Mouse (Mus musculus): ENCODE data around the gene Rbmxl2.

The Rbmxl2 gene

DNA sequence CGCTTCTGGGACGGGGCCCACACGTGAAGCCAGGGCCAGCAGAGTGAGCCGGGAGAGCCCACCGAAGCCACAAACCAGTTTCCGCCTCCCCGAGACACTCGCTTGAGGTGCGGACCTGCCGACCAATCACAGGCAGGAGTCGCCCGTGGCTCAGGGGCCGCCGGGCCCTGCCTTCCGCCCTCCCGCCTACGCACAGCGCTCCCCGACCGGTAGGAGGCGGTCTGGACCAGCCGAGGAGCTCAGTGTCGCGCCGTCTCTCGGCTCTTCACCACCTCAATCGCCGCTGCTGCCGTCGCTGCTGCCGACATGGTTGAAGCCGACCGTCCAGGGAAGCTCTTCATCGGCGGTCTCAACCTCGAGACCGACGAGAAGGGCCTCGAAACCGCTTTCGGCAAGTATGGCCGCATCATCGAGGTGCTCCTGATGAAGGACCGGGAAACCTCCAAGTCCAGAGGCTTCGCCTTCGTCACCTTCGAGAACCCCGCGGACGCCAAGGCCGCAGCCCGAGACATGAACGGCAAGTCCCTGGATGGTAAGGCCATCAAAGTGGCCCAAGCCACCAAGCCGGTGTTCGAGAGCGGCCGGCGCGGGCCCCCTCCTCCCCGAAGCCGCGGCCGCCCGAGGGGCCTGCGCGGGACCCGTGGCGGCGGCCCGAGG, at the start of gene Rbmxl2:
Rbmxl2 (plus strand) TSS at position 242 of the 657 bp plus-strand sequence.
- DNase-seq (ENCODE audit: low read depth, low spot score): no peak

DNA sequence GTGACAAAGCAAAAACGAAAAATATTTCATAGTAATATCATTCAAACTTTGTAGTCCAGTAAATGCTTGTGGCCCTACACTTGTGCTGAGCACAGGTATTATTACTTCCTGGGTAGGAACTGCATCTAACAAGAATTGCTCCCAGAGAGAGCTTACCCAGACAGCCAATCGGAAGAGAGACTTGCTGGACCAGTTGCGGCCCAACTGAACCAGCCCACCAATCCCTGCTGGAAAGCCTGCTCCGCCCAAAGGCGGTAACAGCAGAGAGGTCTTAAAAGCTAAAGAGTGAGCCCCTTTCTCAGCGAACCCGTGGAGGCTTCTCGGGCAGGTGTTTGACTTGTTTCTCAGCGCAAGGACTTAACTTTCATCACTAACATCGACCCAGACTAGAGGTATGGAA, 42.6 kb upstream of the Rbmxl2 start, which contains the start of gene Nlrp14:
Nlrp14 (plus strand) TSS at position 301 of the 400 bp plus-strand sequence.
- no peak for DNase-seq (ENCODE audit: low read depth, low spot score)

DNA sequence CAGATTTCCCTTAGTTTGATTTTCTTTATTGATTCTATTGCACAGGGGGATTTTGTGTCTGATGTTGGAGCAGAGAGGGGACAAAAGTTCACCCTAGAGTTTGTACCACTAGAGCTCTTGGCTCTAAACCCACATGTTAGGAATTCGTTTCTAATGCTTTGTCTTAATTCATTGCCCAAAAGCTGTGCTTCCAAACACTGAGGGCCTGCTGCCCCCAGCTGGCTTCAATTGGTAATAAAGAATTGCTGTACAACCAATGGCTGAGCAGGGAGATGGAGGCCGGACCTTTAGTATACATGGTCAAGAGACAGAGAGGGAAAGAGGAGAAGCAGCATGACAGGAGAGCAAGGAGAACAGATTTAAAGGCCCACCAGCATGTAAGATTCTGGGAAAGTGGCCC, 28.8 kb upstream of the Rbmxl2 start:
- DNase-seq (ENCODE audit: low read depth, low spot score): no peak

DNA sequence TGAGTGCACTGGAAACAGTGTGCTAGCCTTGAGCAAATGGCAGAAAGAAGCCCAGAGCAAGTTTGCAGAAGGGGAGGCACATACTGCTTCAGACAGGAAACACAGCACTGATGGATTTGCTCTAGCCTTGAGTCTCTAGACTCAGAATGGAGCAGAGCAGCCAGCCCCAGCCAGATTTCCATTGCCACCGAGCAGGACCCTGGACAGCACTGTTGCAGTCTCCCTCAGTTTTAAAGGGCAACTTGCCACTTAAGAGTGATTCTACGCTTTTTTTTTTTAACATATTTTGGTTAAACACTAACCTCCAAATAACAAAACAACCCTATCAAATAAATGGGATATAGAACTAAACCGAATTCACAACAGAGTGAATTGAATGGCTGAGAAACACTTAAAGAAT, 7.4 kb upstream of the Rbmxl2 start:
- DNase-seq (ENCODE audit: low read depth, low spot score): no peak

DNA sequence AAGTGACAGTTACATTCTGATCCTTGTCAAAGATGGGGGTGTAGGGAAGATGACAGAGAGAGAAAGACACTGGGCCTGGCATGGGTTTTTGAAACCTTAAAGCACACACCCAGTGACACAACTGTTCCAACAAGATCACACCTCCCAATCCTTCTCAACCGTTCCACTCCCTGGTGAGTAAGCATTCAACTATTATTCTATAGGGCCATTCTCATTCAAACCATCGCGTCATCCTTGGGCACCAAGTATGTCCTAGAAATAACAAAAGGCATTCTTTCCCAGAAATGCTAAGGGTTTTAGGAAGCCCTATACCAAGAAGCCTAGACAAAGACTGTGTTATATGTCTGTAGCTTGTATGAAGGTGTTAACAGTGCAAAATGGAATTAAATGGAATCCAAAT, 1.4 kb upstream of the Rbmxl2 start:
- no peak for DNase-seq (ENCODE audit: low read depth, low spot score)

DNA sequence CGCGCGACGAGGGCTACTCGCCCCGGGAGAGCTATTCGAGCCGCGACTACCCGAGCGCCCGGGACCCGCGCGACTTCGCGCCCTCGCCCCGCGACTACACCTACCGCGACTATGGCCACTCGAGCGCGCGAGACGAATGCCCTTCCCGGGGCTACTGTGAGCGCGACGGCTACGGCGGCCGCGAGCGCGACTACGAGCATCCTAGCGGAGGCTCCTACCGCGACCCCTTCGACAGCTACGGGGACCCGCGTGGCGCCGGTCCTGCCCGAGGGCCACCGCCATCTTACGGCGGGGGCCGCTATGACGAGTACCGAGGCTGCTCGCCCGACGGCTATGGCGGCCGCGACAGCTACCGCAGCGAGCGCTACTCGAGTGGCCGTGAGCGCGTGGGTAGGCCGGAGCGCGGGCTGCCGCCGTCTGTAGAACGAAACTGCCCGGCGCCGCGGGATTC, 906 bp downstream of the Rbmxl2 start:
- DNase-seq (ENCODE audit: low read depth, low spot score): no peak

DNA sequence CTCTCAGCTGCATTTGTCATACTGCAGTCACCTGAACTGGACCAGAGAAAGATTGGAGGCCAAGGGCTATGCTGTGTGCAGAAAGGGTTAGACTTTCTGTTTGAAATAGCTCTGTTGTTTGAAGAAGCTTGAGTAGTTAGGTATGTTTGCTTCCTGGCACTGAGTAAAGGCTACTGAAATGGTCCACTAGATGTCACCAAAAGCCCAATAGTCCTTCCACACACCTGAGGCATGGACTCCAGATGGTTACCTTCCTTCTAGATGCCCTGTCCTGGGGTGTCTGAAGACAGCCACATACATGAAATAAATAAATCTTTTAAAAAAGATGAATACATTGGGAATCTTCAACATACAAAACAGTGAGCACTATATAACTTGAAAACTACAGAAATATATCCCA, 6.5 kb downstream of the Rbmxl2 start:
- no peak for DNase-seq (ENCODE audit: low read depth, low spot score)

DNA sequence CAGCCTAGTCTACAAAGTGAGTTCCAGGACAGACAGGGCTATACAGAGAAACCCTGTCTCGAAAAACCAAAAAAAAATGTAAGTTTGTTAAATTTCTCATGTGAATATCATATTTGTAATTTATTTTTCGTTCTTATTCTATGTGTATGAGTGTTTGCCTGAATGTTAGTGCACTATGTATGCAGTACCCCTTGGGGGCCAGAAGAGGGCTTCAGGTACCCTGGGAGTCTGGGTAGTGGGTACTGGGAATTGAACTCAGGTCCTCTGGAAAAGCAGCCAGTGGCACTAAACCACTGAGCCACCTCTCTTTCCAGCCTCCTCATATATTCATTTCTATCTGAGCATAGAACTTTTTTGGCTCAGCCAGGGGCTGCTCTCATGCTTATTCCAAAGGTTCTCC, 7.6 kb downstream of the Rbmxl2 start:
- no peak for DNase-seq (ENCODE audit: low read depth, low spot score)

DNA sequence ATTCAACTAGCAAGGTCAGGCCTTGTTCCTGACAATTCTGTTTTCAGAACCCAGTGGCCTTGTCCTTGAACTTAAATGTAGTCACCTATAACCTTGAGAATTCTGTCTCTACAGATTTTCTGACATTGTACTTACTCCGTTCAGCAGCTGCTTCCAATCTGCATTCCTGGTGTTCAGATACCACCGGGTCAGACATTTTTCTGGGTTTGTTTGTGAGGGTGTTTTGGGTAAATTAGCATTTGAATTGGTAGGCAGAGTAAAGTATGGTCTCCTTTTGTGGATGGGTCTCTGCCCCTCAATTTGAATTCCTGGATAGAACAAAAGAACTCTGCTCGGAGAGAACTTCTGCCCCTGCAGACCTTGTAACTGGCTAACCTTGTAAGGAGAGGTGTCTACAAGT, 27.6 kb downstream of the Rbmxl2 start:
- DNase-seq (ENCODE audit: low read depth, low spot score): no peak

DNA sequence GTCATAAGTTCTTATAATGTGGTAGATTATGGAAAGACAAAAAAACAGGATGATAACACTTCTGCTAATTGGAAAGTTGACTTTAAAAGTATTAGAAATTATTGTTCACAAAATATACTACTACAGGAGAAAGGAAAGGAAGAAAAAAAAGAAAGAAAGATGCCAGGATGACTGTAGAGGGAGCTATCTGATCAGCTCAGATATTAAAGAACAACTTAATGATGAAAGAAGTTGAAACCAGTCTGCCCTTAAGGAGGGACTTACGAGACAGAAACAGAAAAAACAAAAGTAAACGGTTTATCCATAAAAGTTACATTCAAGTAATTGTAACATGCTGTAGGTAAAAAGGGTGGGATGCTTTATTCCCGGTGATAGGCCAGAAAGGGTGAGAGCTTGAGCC, 28.3 kb downstream of the Rbmxl2 start:
- no peak for DNase-seq (ENCODE audit: low read depth, low spot score)

DNA sequence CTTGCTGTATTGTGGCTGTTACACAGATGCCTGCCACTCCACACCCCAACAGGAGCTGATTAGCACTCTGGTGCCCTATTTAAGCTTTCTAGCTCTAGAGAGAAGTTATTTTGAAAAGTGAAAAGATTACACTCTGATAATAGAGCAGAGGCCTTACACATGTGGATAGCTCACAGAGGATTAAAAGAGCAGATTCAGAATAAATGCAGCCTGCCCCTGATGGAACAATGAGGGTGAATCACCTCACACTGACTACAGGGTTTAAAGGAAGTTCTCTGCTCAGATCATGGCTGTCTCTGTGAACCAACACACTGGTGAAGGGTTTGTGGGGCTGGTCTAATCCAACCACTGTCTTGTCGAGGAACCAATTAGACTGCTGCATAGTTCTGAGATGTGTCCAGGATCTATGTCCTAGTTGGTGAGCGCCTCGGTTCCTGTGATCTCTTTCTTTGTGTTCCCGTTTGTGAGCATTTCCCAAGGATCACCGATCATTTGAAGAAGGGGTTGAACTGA, 32.2 kb downstream of the Rbmxl2 start:
- no peak for DNase-seq (ENCODE audit: low read depth, low spot score)

DNA sequence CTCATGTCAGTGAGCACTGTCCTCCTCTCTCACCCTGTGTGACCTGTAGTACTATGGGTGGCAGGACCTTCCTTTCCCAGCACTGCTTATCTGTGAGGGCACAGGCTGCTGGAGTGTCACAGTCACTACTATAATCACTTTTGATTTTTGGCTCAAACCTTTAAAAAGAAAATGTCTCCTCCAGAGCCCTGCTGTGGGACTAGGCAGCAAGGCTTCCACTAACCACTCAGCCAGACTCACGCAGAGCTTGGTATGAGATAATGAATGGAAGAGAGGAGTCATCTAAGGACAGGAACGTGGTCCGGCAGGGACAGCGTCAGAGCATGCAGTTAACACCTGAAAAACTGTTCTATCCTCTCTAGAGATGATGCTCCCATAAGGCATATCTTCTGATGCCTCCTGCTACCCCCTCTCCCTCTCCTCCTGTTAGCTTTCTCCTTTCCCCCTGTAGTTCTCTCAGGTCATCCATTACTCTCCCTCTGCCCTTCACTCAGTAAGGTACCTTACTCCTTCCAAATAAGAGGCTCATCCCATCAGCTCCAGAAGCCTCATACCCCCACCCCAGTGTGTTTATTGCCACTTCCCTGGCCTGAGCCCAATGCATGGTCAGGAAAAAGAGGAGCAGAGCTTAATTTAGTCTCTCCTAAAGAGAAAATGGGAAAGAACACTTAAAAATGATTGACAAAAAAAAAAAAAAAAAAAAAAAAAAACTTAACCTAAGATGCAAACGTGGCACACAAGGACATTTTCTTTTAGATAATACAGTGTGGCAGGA, 41.2 kb downstream of the Rbmxl2 start:
- DNase-seq (ENCODE audit: low read depth, low spot score): no peak

DNA sequence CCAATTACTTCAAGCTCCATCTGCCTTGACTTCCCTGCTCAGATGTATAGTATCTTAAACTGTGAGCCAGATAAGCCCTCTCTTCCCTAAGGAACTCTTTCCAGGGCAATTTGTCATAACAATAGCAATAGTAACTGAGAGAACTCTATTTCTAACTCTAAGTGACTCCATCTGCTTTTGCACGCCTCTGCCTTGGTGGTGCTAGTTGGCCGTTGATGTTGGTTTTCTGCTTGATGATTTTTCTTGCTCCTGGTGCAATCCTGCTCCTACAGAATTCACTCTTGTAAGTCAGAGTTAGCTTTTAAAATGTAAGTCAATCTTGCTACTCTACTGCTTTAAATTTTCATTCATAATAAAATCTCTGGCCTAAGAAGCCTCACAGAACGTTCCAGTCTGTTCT, 44.1 kb downstream of the Rbmxl2 start:
- DNase-seq (ENCODE audit: low read depth, low spot score): no peak

DNA sequence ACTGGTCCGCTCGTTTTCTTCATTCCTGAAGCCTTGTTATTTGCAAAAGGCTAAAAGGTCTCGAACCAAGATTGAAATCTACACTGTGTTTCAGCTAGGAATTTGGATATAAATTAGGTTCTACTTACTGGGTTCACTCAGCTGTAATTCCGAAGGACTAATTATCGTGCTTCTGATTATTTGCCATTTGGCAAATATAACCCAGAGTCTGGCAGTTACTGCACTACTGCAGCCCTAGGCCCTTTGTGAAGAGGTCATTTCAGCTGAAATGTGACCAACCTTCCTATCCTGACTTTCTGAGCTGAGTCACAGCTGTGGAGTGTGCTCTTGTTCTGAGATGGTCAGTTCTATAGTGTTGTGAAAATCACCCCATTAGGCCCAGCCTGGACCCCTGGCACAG, 50.7 kb downstream of the Rbmxl2 start:
- DNase-seq (ENCODE audit: low read depth, low spot score): no peak

Measured in c-Kit-negative CD71-positive TER-119-positive erythroid progenitor cells, embryonic 14.5 days (primary cell).